Mouse (Mus musculus): ENCODE data around the gene Atxn7l2. TPM values are rescaled to one million over a fixed set of nuclear protein-coding genes. Genes with fewer than 3 reads are reported as not detected.

Atxn7l2 gene
- polyA plus RNA-seq, 1 experiment from 2014 or later, result 25.6 TPM

DNA sequence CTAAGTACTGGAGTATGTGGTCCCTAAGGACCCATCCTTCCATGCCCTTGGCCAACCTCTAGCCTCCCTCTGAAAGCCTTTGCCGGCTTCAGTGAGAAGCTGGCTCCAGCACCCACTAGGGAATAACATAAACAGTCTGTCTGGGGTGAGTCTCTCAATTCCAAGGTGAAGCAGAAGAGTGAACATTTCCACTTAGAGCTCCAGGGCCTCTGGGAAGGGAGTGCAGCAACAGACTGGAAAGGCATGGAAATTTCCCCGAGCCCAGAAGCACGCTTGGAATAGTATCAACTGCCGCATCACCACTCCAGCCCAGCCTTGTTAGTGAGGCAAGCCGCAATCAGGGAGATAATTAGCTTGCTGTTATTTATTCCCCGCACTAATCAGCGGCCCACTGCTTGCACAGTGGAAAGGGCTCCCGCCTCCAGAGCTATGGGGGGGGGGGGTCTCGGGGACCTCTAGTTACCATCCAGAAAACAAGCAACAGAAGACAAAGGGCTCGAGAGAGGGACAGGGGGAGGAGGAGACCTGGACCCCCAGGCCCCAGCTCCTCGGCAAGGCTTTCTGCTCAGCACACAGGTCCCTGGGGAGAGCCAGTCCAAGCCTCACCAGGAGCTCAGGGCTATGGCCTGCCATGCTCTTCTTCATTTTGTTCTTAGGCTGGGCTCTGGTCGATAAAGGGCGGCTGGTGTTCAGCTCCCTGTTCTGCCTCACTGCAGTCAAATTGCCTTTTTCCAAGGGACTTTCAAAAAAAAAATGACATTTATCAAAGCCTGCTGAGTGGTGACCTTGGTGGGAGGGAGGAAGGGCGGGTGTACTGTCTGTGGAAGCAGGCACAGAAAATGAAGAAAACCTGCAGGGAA, 35.8 kb downstream of the Atxn7l2 start:
- no peak overlapping the region for H3K4me3 ChIP-seq (ENCODE audit: low read depth, low read length)

DNA sequence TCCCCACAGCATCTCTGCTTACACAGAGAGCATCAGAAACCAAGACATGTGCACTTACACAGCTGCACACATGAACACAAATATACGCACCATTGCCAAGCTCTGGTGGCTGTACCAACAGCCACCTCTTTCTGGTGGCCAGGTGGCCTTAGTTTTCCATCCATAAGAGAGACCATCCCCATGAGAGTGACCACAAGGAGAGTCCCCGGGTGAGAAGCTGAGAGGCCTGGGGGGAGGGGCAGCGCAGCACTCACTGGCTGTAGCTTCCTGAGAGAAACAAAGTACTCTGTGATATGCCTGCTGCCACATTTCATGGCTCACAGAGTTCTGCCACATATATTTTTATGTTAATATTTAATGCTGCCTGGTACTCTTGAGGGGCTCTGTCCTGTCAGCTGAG, 41.5 kb downstream of the Atxn7l2 start:
- ATAC-seq (ENCODE audit: insufficient number of reproducible peaks, low FRiP score, low TSS enrichment, low read depth), result no peak
- Histone ChIP-seq H3K4me3 (ENCODE audit: low read depth, low read length) (no peak overlapping the region), H3K27me3 (ENCODE audit: control insufficient read depth, insufficient read depth, low read length) (no peaks in the 10 kb centered on the region), H3K9me3 (ENCODE audit: control insufficient read depth, low read length) (no peaks in the 10 kb centered on the region), H3K4me2 (ENCODE audit: low read depth, severe bottlenecking) (no peak overlapping the region), H3K4me1 (ENCODE audit: control insufficient read depth, insufficient read depth, low read length) (peaks cover 39% of the 10 kb centered on the region), H3K27ac (replicated peaks; ENCODE audit: low read depth, low read length) (no peak overlapping the region), H3K9ac (ENCODE audit: low read length) (peak overlapping the region; percentile 43), H3K36me3 (ENCODE audit: control insufficient read depth, insufficient read depth, low read length) (no peaks in the 10 kb centered on the region)
- DNase-seq (ENCODE audit: low spot score), result no peak
- 43% methylated on average over 3 of the region's 3 CpGs for WGBS

More for the DNA sequence above, 35.8 kb downstream of the Atxn7l2 start:
- no peak overlapping the region for H3K27ac ChIP-seq (replicated peaks; ENCODE audit: low read depth, low read length)
- H3K27me3 ChIP-seq (ENCODE audit: control insufficient read depth, insufficient read depth, low read length), result no peaks in the 10 kb centered on the region
- no peaks in the 10 kb centered on the region for H3K36me3 ChIP-seq (ENCODE audit: control insufficient read depth, insufficient read depth, low read length)
- H3K9me3 ChIP-seq (ENCODE audit: control insufficient read depth, low read length), result no peaks in the 10 kb centered on the region
- ATAC-seq (ENCODE audit: insufficient number of reproducible peaks, low FRiP score, low TSS enrichment, low read depth) (0 out of 2 replicates have a peak, but pooled peaks have one; percentile 42), DNase-seq (ENCODE audit: low spot score) (no peak)
- 27% methylated on average over 14 of the region's 14 CpGs for WGBS
- no peaks in the 10 kb centered on the region for H3K4me1 ChIP-seq (ENCODE audit: control insufficient read depth, insufficient read depth, low read length)
- no peak overlapping the region for H3K4me2 ChIP-seq (ENCODE audit: low read depth, severe bottlenecking)
- H3K9ac ChIP-seq (ENCODE audit: low read length), result no peak overlapping the region

DNA sequence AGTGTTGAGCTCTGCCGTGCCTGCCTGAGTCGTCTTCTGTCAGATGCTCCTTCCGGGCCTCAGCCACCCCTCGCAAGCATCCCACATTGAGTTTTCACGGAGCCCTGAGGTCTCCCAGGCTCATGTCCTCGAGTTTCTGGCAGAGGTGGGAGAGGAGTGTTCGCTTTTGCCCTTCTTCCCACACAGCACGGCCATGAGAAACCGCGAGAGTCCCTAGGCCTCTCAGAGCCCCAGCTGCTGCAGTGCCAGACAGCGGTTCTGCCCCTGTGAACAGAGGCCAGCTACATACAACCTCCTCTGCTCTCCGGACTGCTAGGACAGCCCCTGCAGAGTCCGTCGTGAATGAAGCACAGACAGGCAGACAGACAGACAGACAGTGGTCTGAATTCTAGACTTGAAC, 43.2 kb downstream of the Atxn7l2 start:
- no peaks in the 10 kb centered on the region for H3K27me3 ChIP-seq (ENCODE audit: control insufficient read depth, insufficient read depth, low read length)
- no peaks in the 10 kb centered on the region for H3K9me3 ChIP-seq (ENCODE audit: control insufficient read depth, low read length)
- no peak overlapping the region; the same call in 1 of the 2 replicates for H3K4me2 ChIP-seq (ENCODE audit: low read depth, severe bottlenecking)
- no peaks in the 10 kb centered on the region for H3K36me3 ChIP-seq (ENCODE audit: control insufficient read depth, insufficient read depth, low read length)
- H3K27ac ChIP-seq (replicated peaks; ENCODE audit: low read depth, low read length), result peak overlapping the region; percentile 84
- H3K9ac ChIP-seq (ENCODE audit: low read length), result peak overlapping the region; percentile 40
- DNase-seq (ENCODE audit: low spot score) (peak; percentile 52), ATAC-seq (ENCODE audit: insufficient number of reproducible peaks, low FRiP score, low TSS enrichment, low read depth) (no peak)
- H3K4me1 ChIP-seq (ENCODE audit: control insufficient read depth, insufficient read depth, low read length), result peaks cover 39% of the 10 kb centered on the region
- 24% methylated on average over 14 of the region's 14 CpGs for WGBS
- H3K4me3 ChIP-seq (ENCODE audit: low read depth, low read length), result no peak overlapping the region

DNA sequence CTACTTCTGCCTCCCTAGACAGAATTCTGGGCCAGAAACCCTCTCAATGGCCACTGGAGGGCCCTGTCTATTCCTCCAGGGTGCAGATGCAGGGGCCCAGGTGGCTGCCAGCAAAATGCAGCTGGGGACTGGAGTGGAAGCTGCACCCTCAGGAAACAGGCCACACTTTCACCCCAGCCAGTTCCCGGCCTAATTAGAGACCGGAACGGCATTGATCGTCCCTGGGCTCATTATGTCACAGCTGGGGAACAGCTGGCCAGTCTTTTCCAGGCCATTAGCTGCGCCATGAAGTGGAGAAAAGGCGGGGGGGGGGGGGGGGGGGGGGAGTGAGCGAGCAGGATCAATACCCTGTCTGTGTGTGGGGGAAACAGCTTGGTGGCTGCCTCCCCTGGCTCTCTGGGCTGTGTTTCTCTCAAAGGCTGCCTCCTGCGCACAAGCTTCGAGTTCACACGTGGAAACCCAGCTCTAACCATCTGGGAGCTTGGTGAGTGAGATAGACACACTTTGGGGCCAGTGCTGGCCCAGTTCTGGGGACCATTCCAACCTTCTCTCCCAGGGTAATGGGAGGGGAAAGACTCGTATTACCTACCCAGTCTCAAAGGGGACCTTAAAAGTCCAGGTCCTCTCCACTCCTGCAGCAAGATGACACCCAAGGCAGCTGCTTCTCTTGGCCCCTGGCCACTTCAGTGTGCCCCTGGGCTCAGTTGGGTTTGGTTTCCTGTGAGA, 44.1 kb downstream of the Atxn7l2 start:
- Histone ChIP-seq H3K9me3 (ENCODE audit: control insufficient read depth, low read length) (no peaks in the 10 kb centered on the region), H3K9ac (ENCODE audit: low read length) (no peak overlapping the region), H3K27ac (replicated peaks; ENCODE audit: low read depth, low read length) (peak overlapping the region; percentile 84), H3K4me1 (ENCODE audit: control insufficient read depth, insufficient read depth, low read length) (peaks cover 39% of the 10 kb centered on the region), H3K36me3 (ENCODE audit: control insufficient read depth, insufficient read depth, low read length) (no peaks in the 10 kb centered on the region), H3K4me3 (ENCODE audit: low read depth, low read length) (no peak overlapping the region), H3K4me2 (ENCODE audit: low read depth, severe bottlenecking) (no peak overlapping the region), H3K27me3 (ENCODE audit: control insufficient read depth, insufficient read depth, low read length) (no peaks in the 10 kb centered on the region)
- peak; percentile 90 for DNase-seq (ENCODE audit: low spot score)
- 2% methylated on average over 9 of the region's 11 CpGs for WGBS
- ATAC-seq (ENCODE audit: insufficient number of reproducible peaks, low FRiP score, low TSS enrichment, low read depth), result peak; percentile 82

DNA sequence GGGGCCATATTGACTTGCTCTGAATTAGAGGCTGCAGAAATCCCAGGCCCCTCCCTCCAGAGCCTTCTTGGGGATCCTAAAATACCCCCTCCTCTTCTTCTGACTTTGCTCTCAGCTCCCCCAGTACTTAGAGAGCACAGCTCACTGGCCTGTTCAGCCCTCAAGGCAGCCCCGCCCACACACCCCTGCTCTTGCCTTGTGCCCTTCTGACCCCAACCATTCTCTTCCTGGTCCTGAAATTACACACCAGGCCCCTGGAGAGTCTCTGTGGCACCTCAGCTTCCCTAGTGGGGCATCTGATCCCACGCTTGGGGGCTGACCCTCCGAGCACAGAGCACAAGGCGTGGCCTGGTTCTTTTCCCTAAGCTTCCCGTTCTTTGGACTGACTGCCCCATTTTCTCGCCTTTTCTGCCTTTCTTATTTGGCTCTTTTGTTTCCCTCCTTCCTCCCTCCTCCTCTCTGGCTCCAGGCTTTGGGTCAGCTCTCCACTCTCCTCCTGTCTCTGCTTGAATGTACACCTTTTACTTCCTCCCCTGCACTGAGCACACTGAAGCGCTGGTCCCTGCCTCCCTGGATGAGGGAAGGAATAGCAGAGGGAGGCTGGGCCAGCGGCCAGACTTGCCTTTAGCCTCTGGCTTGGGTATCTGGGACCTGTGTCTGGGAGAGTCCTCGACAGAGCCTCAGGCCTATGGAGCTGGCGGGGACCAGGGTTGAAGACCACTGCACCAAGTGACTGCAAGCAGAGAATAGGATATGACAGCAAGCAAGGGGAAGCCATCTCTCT, 45.0 kb downstream of the Atxn7l2 start:
- H3K36me3 ChIP-seq (ENCODE audit: control insufficient read depth, insufficient read depth, low read length), result no peaks in the 10 kb centered on the region
- H3K4me1 ChIP-seq (ENCODE audit: control insufficient read depth, insufficient read depth, low read length), result peaks cover 39% of the 10 kb centered on the region
- no peak overlapping the region; the same call in 1 of the 2 replicates for H3K9ac ChIP-seq (ENCODE audit: low read length)
- 11% methylated on average over 10 of the region's 10 CpGs for WGBS
- no peak overlapping the region for H3K4me3 ChIP-seq (ENCODE audit: low read depth, low read length)
- H3K4me2 ChIP-seq (ENCODE audit: low read depth, severe bottlenecking), result peak overlapping the region; percentile 29
- peak; percentile 32; the same call in 1 of the 2 replicates for ATAC-seq (ENCODE audit: insufficient number of reproducible peaks, low FRiP score, low TSS enrichment, low read depth)
- no peaks in the 10 kb centered on the region for H3K9me3 ChIP-seq (ENCODE audit: control insufficient read depth, low read length)
- DNase-seq (ENCODE audit: low spot score), result no peak
- peak overlapping the region; percentile 84 for H3K27ac ChIP-seq (replicated peaks; ENCODE audit: low read depth, low read length)
- no peaks in the 10 kb centered on the region for H3K27me3 ChIP-seq (ENCODE audit: control insufficient read depth, insufficient read depth, low read length)

DNA sequence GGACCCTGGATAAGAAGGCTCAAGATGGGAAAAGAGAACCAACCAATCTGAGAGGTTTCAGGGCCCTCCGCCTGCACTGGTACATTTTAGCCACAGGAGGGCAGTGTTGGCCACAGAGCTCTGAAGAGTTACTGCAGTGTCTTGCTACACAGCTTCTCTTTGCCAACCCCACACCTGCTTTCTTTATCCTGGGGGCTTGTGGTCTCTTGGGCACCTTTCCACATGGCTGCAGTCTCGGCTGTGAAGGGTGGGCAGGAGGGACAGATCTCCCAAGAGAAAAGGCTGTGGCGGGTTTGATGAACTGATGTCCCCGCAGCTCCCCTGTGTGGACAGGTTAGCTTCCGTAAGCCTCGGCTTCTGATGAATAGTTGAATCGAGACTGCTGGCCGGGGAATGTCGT, 45.9 kb downstream of the Atxn7l2 start:
- DNase-seq (ENCODE audit: low spot score) (peak; percentile 91), ATAC-seq (ENCODE audit: insufficient number of reproducible peaks, low FRiP score, low TSS enrichment, low read depth) (no peak)
- H3K27me3 ChIP-seq (ENCODE audit: control insufficient read depth, insufficient read depth, low read length), result no peaks in the 10 kb centered on the region

DNA sequence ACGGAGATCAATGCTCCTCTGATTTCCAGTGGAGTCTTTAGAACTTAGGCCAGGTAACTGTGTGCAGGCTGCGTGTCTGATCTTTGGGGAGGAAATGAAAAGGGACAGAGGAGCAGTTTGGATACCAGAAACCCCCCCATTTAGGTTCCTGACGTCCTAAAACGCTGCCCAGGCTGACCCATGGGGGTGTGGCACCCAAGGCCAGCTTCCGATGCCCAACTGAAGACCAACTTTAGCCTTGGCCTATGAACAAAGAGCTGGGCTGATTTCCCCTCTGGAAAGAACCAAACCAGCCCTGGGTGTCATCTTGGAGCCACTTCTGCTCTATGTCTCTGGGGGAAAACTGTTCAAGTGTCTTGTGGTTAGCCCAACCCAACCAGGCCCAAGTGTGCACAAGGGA, 46.6 kb downstream of the Atxn7l2 start:
- Histone ChIP-seq H3K4me1 (ENCODE audit: control insufficient read depth, insufficient read depth, low read length) (peaks cover 39% of the 10 kb centered on the region), H3K4me2 (ENCODE audit: low read depth, severe bottlenecking) (no peak overlapping the region), H3K27me3 (ENCODE audit: control insufficient read depth, insufficient read depth, low read length) (no peaks in the 10 kb centered on the region), H3K4me3 (ENCODE audit: low read depth, low read length) (no peak overlapping the region), H3K36me3 (ENCODE audit: control insufficient read depth, insufficient read depth, low read length) (no peaks in the 10 kb centered on the region), H3K9ac (ENCODE audit: low read length) (no peak overlapping the region), H3K27ac (replicated peaks; ENCODE audit: low read depth, low read length) (no peak overlapping the region), H3K9me3 (ENCODE audit: control insufficient read depth, low read length) (no peaks in the 10 kb centered on the region)
- no peak for ATAC-seq (ENCODE audit: insufficient number of reproducible peaks, low FRiP score, low TSS enrichment, low read depth)
- 70% methylated on average over 5 of the region's 5 CpGs for WGBS
- no peak for DNase-seq (ENCODE audit: low spot score)

More for the DNA sequence above, 45.9 kb downstream of the Atxn7l2 start:
- Histone ChIP-seq H3K9me3 (ENCODE audit: control insufficient read depth, low read length) (no peaks in the 10 kb centered on the region), H3K36me3 (ENCODE audit: control insufficient read depth, insufficient read depth, low read length) (no peaks in the 10 kb centered on the region), H3K4me2 (ENCODE audit: low read depth, severe bottlenecking) (peak overlapping the region; percentile 29), H3K4me3 (ENCODE audit: low read depth, low read length) (no peak overlapping the region), H3K27ac (replicated peaks; ENCODE audit: low read depth, low read length) (no peak overlapping the region), H3K4me1 (ENCODE audit: control insufficient read depth, insufficient read depth, low read length) (peaks cover 39% of the 10 kb centered on the region), H3K9ac (ENCODE audit: low read length) (no peak overlapping the region)
- 25% methylated on average over 9 of the region's 9 CpGs for WGBS

All from limb, embryonic 11.5 days (tissue).